Mouse (Mus musculus): ENCODE results near the gene Myod1. TPM values are rescaled to one million over a fixed set of nuclear protein-coding genes. Genes with fewer than 3 reads are reported as not detected.

Gene Myod1
- polyA plus RNA-seq, 1 experiment from 2014 or later: 8.1 TPM

- Histone ChIP-seq H3K4me3 (ENCODE audit: low read depth, low read length) (no peak overlapping the region), H3K4me2 (ENCODE audit: low read depth, low read length) (no peak overlapping the region), H3K9ac (replicated peaks; ENCODE audit: low read length) (no peak overlapping the region), H3K27ac (replicated peaks; ENCODE audit: low read depth, low read length) (no peak overlapping the region), H3K36me3 (replicated peaks; ENCODE audit: control insufficient read depth, insufficient read depth, low read depth, low read length) (no peaks in the 10 kb centered on the region), H3K9me3 (replicated peaks; ENCODE audit: control insufficient read depth, low read length) (no peaks in the 10 kb centered on the region), H3K4me1 (ENCODE audit: control insufficient read depth, insufficient read depth, low read length) (no peaks in the 10 kb centered on the region), H3K27me3 (ENCODE audit: control insufficient read depth, insufficient read depth, low read length) (no peaks in the 10 kb centered on the region)
- ATAC-seq (replicated peaks; ENCODE audit: insufficient number of reproducible peaks, low FRiP score, low TSS enrichment, low read depth) (no peak), DNase-seq (ENCODE audit: low spot score) (no peak)
- 42% methylated on average over 12 of the region's 12 CpGs for WGBS
Observed at GRCm38 (mm10) chr7:46409204-46409789, 33.0 kb downstream of the Myod1 start.

- Histone ChIP-seq H3K27ac (replicated peaks; ENCODE audit: low read depth, low read length) (no peak overlapping the region), H3K9ac (replicated peaks; ENCODE audit: low read length) (no peak overlapping the region), H3K36me3 (replicated peaks; ENCODE audit: control insufficient read depth, insufficient read depth, low read depth, low read length) (no peaks in the 10 kb centered on the region), H3K4me3 (ENCODE audit: low read depth, low read length) (no peak overlapping the region), H3K4me2 (ENCODE audit: low read depth, low read length) (no peak overlapping the region), H3K4me1 (ENCODE audit: control insufficient read depth, insufficient read depth, low read length) (no peaks in the 10 kb centered on the region), H3K27me3 (ENCODE audit: control insufficient read depth, insufficient read depth, low read length) (no peaks in the 10 kb centered on the region), H3K9me3 (replicated peaks; ENCODE audit: control insufficient read depth, low read length) (no peaks in the 10 kb centered on the region)
- ATAC-seq (replicated peaks; ENCODE audit: insufficient number of reproducible peaks, low FRiP score, low TSS enrichment, low read depth) (no peak), DNase-seq (ENCODE audit: low spot score) (no peak)
- 73% methylated on average over 6 of the region's 6 CpGs for WGBS
Observed at GRCm38 (mm10) chr7:46410727-46411126, 34.5 kb downstream of the Myod1 start.

GRCm38 (mm10) chr7:46412823-46413222, 36.5 kb downstream of the Myod1 start:
- DNase-seq (ENCODE audit: low spot score) (no peak), ATAC-seq (replicated peaks; ENCODE audit: insufficient number of reproducible peaks, low FRiP score, low TSS enrichment, low read depth) (no peak)
- Histone ChIP-seq H3K9me3 (replicated peaks; ENCODE audit: control insufficient read depth, low read length) (no peaks in the 10 kb centered on the region), H3K27ac (replicated peaks; ENCODE audit: low read depth, low read length) (no peak overlapping the region), H3K4me2 (ENCODE audit: low read depth, low read length) (no peak overlapping the region), H3K4me1 (ENCODE audit: control insufficient read depth, insufficient read depth, low read length) (no peaks in the 10 kb centered on the region), H3K27me3 (ENCODE audit: control insufficient read depth, insufficient read depth, low read length) (no peaks in the 10 kb centered on the region), H3K9ac (replicated peaks; ENCODE audit: low read length) (no peak overlapping the region), H3K4me3 (ENCODE audit: low read depth, low read length) (no peak overlapping the region), H3K36me3 (replicated peaks; ENCODE audit: control insufficient read depth, insufficient read depth, low read depth, low read length) (no peaks in the 10 kb centered on the region)
- WGBS: 69% methylated on average over 5 of the region's 5 CpGs

GRCm38 (mm10) chr7:46413959-46414725, 37.9 kb downstream of the Myod1 start:
- Histone ChIP-seq H3K27ac (replicated peaks; ENCODE audit: low read depth, low read length) (no peak overlapping the region), H3K9me3 (replicated peaks; ENCODE audit: control insufficient read depth, low read length) (no peaks in the 10 kb centered on the region), H3K4me2 (ENCODE audit: low read depth, low read length) (no peak overlapping the region), H3K9ac (replicated peaks; ENCODE audit: low read length) (no peak overlapping the region), H3K4me3 (ENCODE audit: low read depth, low read length) (no peak overlapping the region), H3K4me1 (ENCODE audit: control insufficient read depth, insufficient read depth, low read length) (no peaks in the 10 kb centered on the region), H3K27me3 (ENCODE audit: control insufficient read depth, insufficient read depth, low read length) (no peaks in the 10 kb centered on the region), H3K36me3 (replicated peaks; ENCODE audit: control insufficient read depth, insufficient read depth, low read depth, low read length) (no peaks in the 10 kb centered on the region)
- ATAC-seq (replicated peaks; ENCODE audit: insufficient number of reproducible peaks, low FRiP score, low TSS enrichment, low read depth) (no peak), DNase-seq (ENCODE audit: low spot score) (no peak)
- WGBS: 73% methylated on average over 6 of the region's 6 CpGs

- no peak overlapping the region for H3K27ac ChIP-seq (replicated peaks; ENCODE audit: low read depth, low read length)
- no peak for DNase-seq (ENCODE audit: low spot score)
- no peak for ATAC-seq (replicated peaks; ENCODE audit: insufficient number of reproducible peaks, low FRiP score, low TSS enrichment, low read depth)
- no peak overlapping the region for H3K4me2 ChIP-seq (ENCODE audit: low read depth, low read length)
- 75% methylated on average over 14 of the region's 14 CpGs for WGBS
- H3K4me1 ChIP-seq (ENCODE audit: control insufficient read depth, insufficient read depth, low read length): no peaks in the 10 kb centered on the region
- H3K27me3 ChIP-seq (ENCODE audit: control insufficient read depth, insufficient read depth, low read length): no peaks in the 10 kb centered on the region
- H3K9ac ChIP-seq (replicated peaks; ENCODE audit: low read length): no peak overlapping the region
- no peak overlapping the region for H3K4me3 ChIP-seq (ENCODE audit: low read depth, low read length)
- H3K9me3 ChIP-seq (replicated peaks; ENCODE audit: control insufficient read depth, low read length): no peaks in the 10 kb centered on the region
- no peaks in the 10 kb centered on the region for H3K36me3 ChIP-seq (replicated peaks; ENCODE audit: control insufficient read depth, insufficient read depth, low read depth, low read length)
Observed at GRCm38 (mm10) chr7:46415818-46416425, 39.6 kb downstream of the Myod1 start.

GRCm38 (mm10) chr7:46417467-46417866, 41.2 kb downstream of the Myod1 start:
- no peaks in the 10 kb centered on the region for H3K9me3 ChIP-seq (replicated peaks; ENCODE audit: control insufficient read depth, low read length)
- 76% methylated on average over 7 of the region's 7 CpGs for WGBS
- H3K27me3 ChIP-seq (ENCODE audit: control insufficient read depth, insufficient read depth, low read length): no peaks in the 10 kb centered on the region
- no peak overlapping the region for H3K9ac ChIP-seq (replicated peaks; ENCODE audit: low read length)
- DNase-seq (ENCODE audit: low spot score) (no peak), ATAC-seq (replicated peaks; ENCODE audit: insufficient number of reproducible peaks, low FRiP score, low TSS enrichment, low read depth) (no peak)
- no peak overlapping the region for H3K4me3 ChIP-seq (ENCODE audit: low read depth, low read length)
- H3K4me2 ChIP-seq (ENCODE audit: low read depth, low read length): no peak overlapping the region
- H3K4me1 ChIP-seq (ENCODE audit: control insufficient read depth, insufficient read depth, low read length): no peaks in the 10 kb centered on the region
- H3K27ac ChIP-seq (replicated peaks; ENCODE audit: low read depth, low read length): no peak overlapping the region
- no peaks in the 10 kb centered on the region for H3K36me3 ChIP-seq (replicated peaks; ENCODE audit: control insufficient read depth, insufficient read depth, low read depth, low read length)

GRCm38 (mm10) chr7:46418102-46418622, 41.9 kb downstream of the Myod1 start:
- Histone ChIP-seq H3K27me3 (ENCODE audit: control insufficient read depth, insufficient read depth, low read length) (no peaks in the 10 kb centered on the region), H3K9me3 (replicated peaks; ENCODE audit: control insufficient read depth, low read length) (no peaks in the 10 kb centered on the region), H3K36me3 (replicated peaks; ENCODE audit: control insufficient read depth, insufficient read depth, low read depth, low read length) (no peaks in the 10 kb centered on the region), H3K27ac (replicated peaks; ENCODE audit: low read depth, low read length) (no peak overlapping the region), H3K4me3 (ENCODE audit: low read depth, low read length) (no peak overlapping the region), H3K4me1 (ENCODE audit: control insufficient read depth, insufficient read depth, low read length) (no peaks in the 10 kb centered on the region), H3K4me2 (ENCODE audit: low read depth, low read length) (no peak overlapping the region), H3K9ac (replicated peaks; ENCODE audit: low read length) (no peak overlapping the region)
- DNase-seq (ENCODE audit: low spot score) (no peak), ATAC-seq (replicated peaks; ENCODE audit: insufficient number of reproducible peaks, low FRiP score, low TSS enrichment, low read depth) (no peak)
- 76% methylated on average over 16 of the region's 16 CpGs for WGBS

- Histone ChIP-seq H3K9me3 (replicated peaks; ENCODE audit: control insufficient read depth, low read length) (no peaks in the 10 kb centered on the region), H3K27me3 (ENCODE audit: control insufficient read depth, insufficient read depth, low read length) (no peaks in the 10 kb centered on the region), H3K9ac (replicated peaks; ENCODE audit: low read length) (no peak overlapping the region), H3K4me3 (ENCODE audit: low read depth, low read length) (no peak overlapping the region), H3K4me2 (ENCODE audit: low read depth, low read length) (no peak overlapping the region), H3K36me3 (replicated peaks; ENCODE audit: control insufficient read depth, insufficient read depth, low read depth, low read length) (no peaks in the 10 kb centered on the region), H3K4me1 (ENCODE audit: control insufficient read depth, insufficient read depth, low read length) (no peaks in the 10 kb centered on the region), H3K27ac (replicated peaks; ENCODE audit: low read depth, low read length) (no peak overlapping the region)
- no peak for ATAC-seq (replicated peaks; ENCODE audit: insufficient number of reproducible peaks, low FRiP score, low TSS enrichment, low read depth)
- DNase-seq (ENCODE audit: low spot score): no peak
- 49% methylated on average over 5 of the region's 5 CpGs for WGBS
Observed at GRCm38 (mm10) chr7:46421535-46421934, 45.3 kb downstream of the Myod1 start.

All from embryonic facial prominence, embryonic 11.5 days (tissue).